ENCODE assay signal across 8 mouse cellular contexts in the genomic region with DNA sequence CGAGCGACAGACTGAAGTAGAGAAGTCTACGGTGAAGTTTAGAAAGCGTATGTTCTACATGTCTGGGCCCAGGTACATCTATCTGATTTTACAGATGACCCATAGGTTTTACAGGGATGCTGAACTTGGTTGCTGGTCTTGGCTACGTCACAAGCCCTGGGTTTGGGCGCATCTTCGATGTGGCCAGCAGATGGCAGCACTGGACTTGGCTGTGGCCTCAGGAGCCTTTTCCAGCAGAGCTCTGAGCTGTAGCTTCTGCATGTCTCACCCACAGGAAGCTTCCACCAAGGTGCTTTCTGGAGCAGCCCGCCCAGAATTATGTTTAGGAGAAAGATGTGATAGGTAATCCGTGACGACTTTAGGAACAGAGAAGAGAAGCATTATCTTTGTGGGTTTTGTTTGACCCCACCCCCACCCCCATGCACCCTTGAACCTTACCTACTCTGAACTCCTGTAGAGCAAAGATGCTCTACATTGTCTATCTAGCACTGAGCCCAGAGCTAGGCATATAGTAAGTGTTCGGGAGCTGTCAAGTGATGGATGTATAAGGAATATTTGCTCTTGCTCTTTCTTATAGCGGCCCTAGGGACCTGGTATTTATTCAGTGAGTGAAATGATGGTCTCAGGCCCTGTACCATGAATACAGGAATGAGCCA. TPM values are rescaled to one million over a fixed set of nuclear protein-coding genes. Genes with fewer than 3 reads are reported as not detected.
A peak's percentile ranks its signal among the peaks of the same experiment; 100 is the strongest.
DNase-seq lines count a peak whose midpoint lies in the region; ATAC-seq lines count a peak whose summit lies in the region.

No protein-coding gene starts in this region.

- intact Hi-C loops in left cerebral cortex, postnatal 10 days (cut with DNase I), result loop anchor here (2.0 to 5.0 kb wide), 2 partner anchors 74 to 151 kb away; no protein-coding TSS in a partner anchor

- peaks cover 14% of the 10 kb centered on the region; the same call in 1 of the 2 replicates for H3K4me1 ChIP-seq in intestine, embryonic 15.5 days (replicated peaks)

- peak; percentile 81 for ATAC-seq in intestine, embryonic 15.5 days

- peak; percentile 87 to 96 for DNase-seq in adrenal gland, adult (ENCODE audit: inconsistent age in 2 of 2, low spot score in 1 of 2)
- DNase-seq in embryo, embryonic 10.5 days (ENCODE audit: low spot score), result peak; percentile 94
- peak; percentile 76 for DNase-seq in gastrocnemius, postnatal 25 days
- peak; percentile 78 to 91 for DNase-seq in left cerebral cortex, postnatal 10 days (ENCODE audit: extremely low spot score in 1 of 2, low spot score in 2 of 2)
- peak; percentile 93 for DNase-seq in mesoderm, embryonic 11.5 days (ENCODE audit: low read depth, low spot score)
- peak; percentile 79 for DNase-seq in right cerebral cortex, postnatal 25 days
- peak; percentile 89 for DNase-seq in urinary bladder, postnatal 25 days (ENCODE audit: low spot score)

- H3K4me3 ChIP-seq in intestine, embryonic 15.5 days (replicated peaks), result no peak overlapping the region

- H3K27ac ChIP-seq in intestine, embryonic 15.5 days, result no peak overlapping the region

- no peak overlapping the region for H3K4me2 ChIP-seq in intestine, embryonic 15.5 days (replicated peaks)

- no peaks in the 10 kb centered on the region for H3K9me3 ChIP-seq in intestine, embryonic 15.5 days

- no peaks in the 10 kb centered on the region for H3K27me3 ChIP-seq in intestine, embryonic 15.5 days (replicated peaks)

- WGBS in intestine, embryonic 15.5 days, result 33% methylated on average over 12 of the region's 12 CpGs

- no peak overlapping the region for H3K9ac ChIP-seq in intestine, embryonic 15.5 days

- H3K36me3 ChIP-seq in intestine, embryonic 15.5 days, result no peaks in the 10 kb centered on the region

RNA-seq across cellular contexts. Expression of gene Mpzl1, which starts 50.7 kb away (rescaled TPM):
- 10 to 100 TPM in 1 of 2 experiments, 1 to 10 TPM in 1; 9.2 to 10.1 TPM for total RNA-seq in gastrocnemius, postnatal 25 days (2021)
- polyA plus RNA-seq in intestine, embryonic 15.5 days (2015; fragmentation: Nextera tagmentation; extraction: Ambion mirVana), result 129 and 130 TPM in 2 replicates
- 10 to 100 TPM; 66.8 to 67.1 TPM for total RNA-seq in left cerebral cortex, postnatal 10 days (2021)

Comparison
In these comparisons a context has a peak if more than half of its experiments do, and no peak if none do; other contexts are left out.
1. RNA of gene Mpzl1, which starts 50.7 kb away (total RNA-seq): 66.8 to 67.1 TPM in left cerebral cortex, postnatal 10 days; 9.2 to 10.1 TPM in gastrocnemius, postnatal 25 days; every median in the first group is over 4 times any median in the second.
2. Peak in every context shown above with its lines, with median percentiles within 50 percentile points of each other: DNase-seq.